Mouse (Mus musculus) brain, embryonic 14.5 days (tissue): Measurements from ENCODE around the gene Hdac7. TPM values are rescaled to one million over a fixed set of nuclear protein-coding genes. Genes with fewer than 3 reads are reported as not detected.

Experiments used
- DNase-seq: peaks from one replicate; pipeline ENCODE4 v3.0.0-alpha.2; 2011; ENCODE audit warnings: low read depth
- CTCF ChIP-seq: fragments of 200-500 bp; IDR thresholded peaks from 2 replicates; pipeline ENCODE4 v1.5.1; 2012; ENCODE audit warnings: inconsistent platforms, mild to moderate bottlenecking, moderate library complexity, borderline replicate concordance; ENCODE audit not compliant: insufficient read depth, insufficient read length; ENCODE audit errors: extremely low read depth
- POLR2A ChIP-seq: fragments of 200-500 bp; IDR thresholded peaks from 2 replicates; pipeline ENCODE4 v1.6.1; 2012; ENCODE audit warnings: mild to moderate bottlenecking, inconsistent platforms, borderline replicate concordance; ENCODE audit not compliant: poor library complexity, insufficient read depth, insufficient read length, severe bottlenecking; ENCODE audit errors: extremely low read depth
- polyA plus RNA-seq: library from polyadenylated mRNA; depleted of rRNA; stranded (reverse); fragments of >200 nt; gene quantifications from 2 replicates; pipeline ENCODE4 v1.2.3, GENCODE M21; 2012

Gene Hdac7
- polyA plus RNA-seq, 1 experiment = 82.1 TPM

- no peak for TF ChIP-seq POLR2A
- TF ChIP-seq CTCF = no peak
- DNase-seq = peak; percentile 59
These were observed 16.0 kb downstream of the Hdac7 start for GRCm38 (mm10) chr15:97828221-97828842.

- no peak for DNase-seq
- no peak for TF ChIP-seq POLR2A
- TF ChIP-seq CTCF = no peak
These were observed 16.9 kb downstream of the Hdac7 start for GRCm38 (mm10) chr15:97827401-97827800.

- no peak for DNase-seq
- no peak for TF ChIP-seq POLR2A
- TF ChIP-seq CTCF = no peak
These were observed 17.6 kb downstream of the Hdac7 start for GRCm38 (mm10) chr15:97826588-97827261.

GRCm38 (mm10) chr15:97825941-97826587 is 18.2 kb downstream of the Hdac7 start:
- no peak for TF ChIP-seq POLR2A
- no peak for TF ChIP-seq CTCF
- no peak for DNase-seq

- no peak for TF ChIP-seq POLR2A
- TF ChIP-seq CTCF = 0 out of 2 replicates have a peak, but pooled peaks have one; percentile 6
These were observed 19.0 kb downstream of the Hdac7 start for GRCm38 (mm10) chr15:97825071-97825940.

GRCm38 (mm10) chr15:97824042-97824441 is 20.3 kb downstream of the Hdac7 start:
- TF ChIP-seq CTCF (no peak), POLR2A (no peak)
- no peak for DNase-seq

More at GRCm38 (mm10) chr15:97825071-97825940, 19.0 kb downstream of the Hdac7 start:
- DNase-seq = peak; percentile 69

GRCm38 (mm10) chr15:97823479-97823878 is 20.8 kb downstream of the Hdac7 start:
- no peak for DNase-seq
- TF ChIP-seq CTCF = no peak
- no peak for TF ChIP-seq POLR2A

- no peak for DNase-seq
- no peak for TF ChIP-seq POLR2A
These were observed 21.6 kb downstream of the Hdac7 start for GRCm38 (mm10) chr15:97822545-97823228.

GRCm38 (mm10) chr15:97821983-97822363 is 22.3 kb downstream of the Hdac7 start:
- no peak for TF ChIP-seq CTCF
- no peak for TF ChIP-seq POLR2A
- DNase-seq = no peak

- no peak for DNase-seq
- TF ChIP-seq CTCF = no peak
- no peak for TF ChIP-seq POLR2A
These were observed 22.9 kb downstream of the Hdac7 start for GRCm38 (mm10) chr15:97821321-97821982.

- TF ChIP-seq CTCF (no peak), POLR2A (no peak)
- no peak for DNase-seq
These were observed 24.4 kb downstream of the Hdac7 start for GRCm38 (mm10) chr15:97819937-97820336.
